Mouse (Mus musculus) liver, embryonic 12.5 days (tissue): ENCODE results near the gene Tor1aip1. TPM values are rescaled to one million over a fixed set of nuclear protein-coding genes. Genes with fewer than 3 reads are reported as not detected.

Experiments
- ATAC-seq: fragments of 200-750 bp; cut with Nextera tagmentation; 2 replicates; pipeline ENCODE4 v1.8.0; 2017; ENCODE audit warnings: moderate number of reproducible peaks, mild to moderate bottlenecking, moderate library complexity
- H3K27ac ChIP-seq: fragments of 300-500 bp; sonication (generic); 2 replicates; pipeline ENCODE4 v1.5.1; 2016; ENCODE audit warnings: mild to moderate bottlenecking
- H3K27me3 ChIP-seq: fragments of 300-500 bp; sonication (generic); replicated peaks from 2 replicates; pipeline ENCODE4 v1.6.1; 2016; ENCODE audit warnings: mild to moderate bottlenecking, moderate library complexity
- H3K36me3 ChIP-seq: fragments of 300-500 bp; sonication (generic); 2 replicates; pipeline ENCODE4 v1.6.1; 2016; ENCODE audit warnings: mild to moderate bottlenecking, moderate library complexity
- H3K4me1 ChIP-seq: fragments of 300-500 bp; sonication (generic); 2 replicates; pipeline ENCODE4 v1.6.1; 2016
- H3K4me2 ChIP-seq: fragments of 300-500 bp; sonication (generic); 2 replicates; pipeline ENCODE4 v1.6.1; 2016; ENCODE audit warnings: mild to moderate bottlenecking, moderate library complexity
- H3K4me3 ChIP-seq: fragments of 300-500 bp; sonication (generic); 2 replicates; pipeline ENCODE4 v1.5.1; 2016; ENCODE audit warnings: mild to moderate bottlenecking, moderate library complexity
- H3K9ac ChIP-seq: fragments of 300-500 bp; sonication (generic); 2 replicates; pipeline ENCODE4 v1.6.1; 2016; ENCODE audit warnings: mild to moderate bottlenecking, moderate library complexity
- H3K9me3 ChIP-seq: fragments of 300-500 bp; sonication (generic); replicated peaks from 2 replicates; pipeline ENCODE4 v1.6.1; 2016; ENCODE audit warnings: mild to moderate bottlenecking, moderate library complexity
- WGBS: fragments of 180-500 bp; shearing (Covaris S2); methylation state at CpG from one replicate; pipeline ENCODE4 v1.1.7; 2016; ENCODE audit not compliant: insufficient replicate concordance; 5-methylcytosine and 5-hydroxymethylcytosine counted together
- polyA plus RNA-seq: library from polyadenylated mRNA; unstranded; fragments of >200 nt; fragmentation: Nextera tagmentation; extraction: Ambion mirVana; gene quantifications from 2 replicates; pipeline ENCODE4 v1.2.1, GENCODE M21; 2016

Tor1aip1 gene
- polyA plus RNA-seq, 1 experiment from 2014 or later = 26.4 TPM

DNA sequence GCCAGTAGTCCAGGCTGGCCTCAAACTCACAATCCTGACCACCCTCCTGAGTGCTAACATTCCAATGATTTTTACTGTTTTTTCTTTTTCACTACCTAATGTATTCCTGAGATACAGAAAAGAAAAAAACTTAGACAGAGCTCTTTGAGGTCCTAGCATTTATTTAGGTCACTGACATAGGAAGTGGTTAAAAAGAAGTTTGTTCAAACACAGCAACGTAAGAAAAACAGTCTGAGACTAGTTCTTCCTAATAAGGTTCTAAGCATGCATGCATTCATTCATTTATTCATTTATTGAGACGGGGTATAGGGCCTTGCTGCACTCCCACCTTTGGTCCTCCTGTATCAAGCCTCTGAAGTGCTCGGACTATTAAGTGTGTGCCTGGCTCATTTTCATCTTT is 8.4 kb downstream of the Tor1aip1 start:
- no peak for ATAC-seq
- no peak overlapping the region for H3K4me3 ChIP-seq
- peaks cover 88% of the 10 kb centered on the region for H3K36me3 ChIP-seq
- no peaks in the 10 kb centered on the region; the same call in 1 of the 2 replicates for H3K4me1 ChIP-seq
- no peaks in the 10 kb centered on the region for H3K9me3 ChIP-seq
- H3K27ac ChIP-seq = no peak overlapping the region
- H3K4me2 ChIP-seq = no peak overlapping the region
- H3K9ac ChIP-seq = no peak overlapping the region
- 82% methylated on average over 3 of the region's 3 CpGs for WGBS
- no peaks in the 10 kb centered on the region for H3K27me3 ChIP-seq

DNA sequence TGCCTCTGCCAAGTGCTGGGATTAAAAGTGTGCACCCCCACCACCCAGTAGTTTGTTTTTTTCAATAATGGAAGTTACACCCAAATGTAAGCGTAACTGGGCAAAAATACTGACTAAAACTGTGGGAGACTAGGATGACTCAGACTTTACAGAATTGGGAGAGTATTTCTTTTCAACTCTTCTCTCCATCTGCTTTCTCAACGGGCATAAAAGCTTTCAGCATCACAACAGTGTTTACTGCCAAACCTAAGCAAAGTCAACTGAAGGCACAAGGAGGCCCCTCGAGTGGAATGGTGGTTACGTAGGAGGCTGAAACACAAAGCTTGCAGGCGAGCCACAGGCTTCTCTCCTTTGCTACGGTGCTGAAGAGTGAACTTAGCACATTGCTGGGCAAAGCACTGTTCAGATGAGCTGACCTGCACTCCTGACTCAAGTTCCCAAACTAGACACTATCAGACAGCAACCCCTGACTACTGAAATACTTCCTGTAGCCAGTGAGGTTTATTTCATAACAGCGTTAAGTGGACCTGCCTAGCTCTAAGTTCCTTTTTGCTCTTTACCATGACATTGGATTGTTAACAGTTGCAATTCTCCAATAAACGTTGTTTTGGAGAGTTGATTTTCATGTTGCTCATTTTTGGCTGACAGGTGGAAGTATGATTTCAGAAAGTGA is 11.3 kb downstream of the Tor1aip1 start:
- H3K27ac ChIP-seq = peak overlapping the region; percentile 36; the same call in 1 of the 2 replicates
- no peak overlapping the region for H3K9ac ChIP-seq
- 64% methylated on average over 8 of the region's 8 CpGs for WGBS
- H3K4me1 ChIP-seq = no peaks in the 10 kb centered on the region
- H3K36me3 ChIP-seq = peaks cover 84% of the 10 kb centered on the region
- no peaks in the 10 kb centered on the region for H3K27me3 ChIP-seq
- ATAC-seq = no peak
- no peaks in the 10 kb centered on the region for H3K9me3 ChIP-seq
- H3K4me2 ChIP-seq = no peak overlapping the region
- H3K4me3 ChIP-seq = no peak overlapping the region

DNA sequence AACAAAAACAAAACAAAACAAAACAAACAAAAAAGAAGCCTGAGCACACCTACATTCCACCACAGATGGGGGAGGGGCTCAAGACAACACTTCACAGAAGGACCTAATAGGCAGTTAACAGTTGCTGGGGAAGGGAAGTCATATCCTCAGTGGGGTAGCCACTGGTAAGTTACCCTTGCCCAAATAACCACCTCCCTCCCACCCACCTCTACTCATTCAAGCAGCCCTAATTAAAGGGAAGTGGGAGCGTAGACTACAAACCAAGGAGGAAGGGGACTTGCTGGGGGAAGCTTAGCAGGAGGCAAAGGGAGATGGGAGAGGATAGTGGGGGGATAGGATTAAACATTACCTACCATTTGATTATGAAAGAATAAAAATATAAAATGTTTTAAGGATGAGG is 15.9 kb downstream of the Tor1aip1 start:
- WGBS = 94% methylated on average over 1 of the region's 1 CpGs
- H3K9me3 ChIP-seq = no peaks in the 10 kb centered on the region
- H3K36me3 ChIP-seq = peaks cover 82% of the 10 kb centered on the region
- H3K27ac ChIP-seq = no peak overlapping the region
- H3K9ac ChIP-seq = no peak overlapping the region
- no peak overlapping the region for H3K4me3 ChIP-seq
- no peaks in the 10 kb centered on the region for H3K27me3 ChIP-seq
- H3K4me2 ChIP-seq = no peak overlapping the region
- ATAC-seq = no peak
- no peaks in the 10 kb centered on the region for H3K4me1 ChIP-seq

DNA sequence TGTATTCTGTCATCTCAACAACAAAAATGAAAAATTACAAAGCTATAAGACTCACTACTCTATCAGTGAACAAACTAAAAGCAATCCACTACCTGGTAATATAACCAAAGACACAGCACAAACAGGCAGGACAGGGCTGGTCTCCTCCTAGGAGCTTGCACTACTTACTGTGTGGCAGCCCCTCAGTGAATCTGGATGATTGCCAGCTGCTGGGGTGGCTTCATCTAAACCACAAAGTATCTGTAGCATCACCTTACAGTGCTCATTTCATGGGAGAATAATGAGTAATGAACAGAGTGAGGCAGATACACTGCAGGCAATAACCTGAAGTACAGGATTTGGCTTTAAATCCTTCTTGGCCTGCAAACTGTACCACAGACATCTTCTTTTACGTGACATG is 16.5 kb downstream of the Tor1aip1 start:
- no peak overlapping the region for H3K4me3 ChIP-seq
- H3K27ac ChIP-seq = no peak overlapping the region
- no peak overlapping the region for H3K9ac ChIP-seq
- WGBS = 76% methylated on average over 1 of the region's 1 CpGs
- ATAC-seq = no peak
- H3K27me3 ChIP-seq = no peaks in the 10 kb centered on the region
- no peaks in the 10 kb centered on the region for H3K4me1 ChIP-seq
- peaks cover 83% of the 10 kb centered on the region for H3K36me3 ChIP-seq
- no peaks in the 10 kb centered on the region for H3K9me3 ChIP-seq
- no peak overlapping the region for H3K4me2 ChIP-seq

DNA sequence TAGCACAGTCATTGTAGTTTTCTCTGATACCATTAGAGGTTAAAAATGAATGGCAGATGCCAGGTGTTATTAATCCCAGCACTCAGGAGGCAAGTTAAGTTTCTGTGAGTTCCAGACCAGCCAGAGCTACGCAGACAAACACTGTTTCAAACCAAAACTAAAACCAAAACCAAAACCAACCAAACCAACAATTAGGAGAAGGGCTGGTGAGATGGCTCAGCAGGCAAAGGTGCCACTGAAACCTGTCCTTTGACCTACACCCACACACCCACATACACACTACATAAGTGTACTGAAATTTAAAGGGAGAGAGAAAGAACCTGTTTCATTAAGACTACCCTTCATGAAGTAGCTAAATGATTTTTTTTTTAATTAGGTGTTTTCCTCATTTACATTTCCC is 27.3 kb downstream of the Tor1aip1 start:
- Histone ChIP-seq H3K27me3 (no peaks in the 10 kb centered on the region), H3K4me3 (no peak overlapping the region), H3K4me2 (no peak overlapping the region), H3K27ac (no peak overlapping the region), H3K9ac (no peak overlapping the region), H3K4me1 (no peaks in the 10 kb centered on the region), H3K36me3 (peaks cover 80% of the 10 kb centered on the region), H3K9me3 (no peaks in the 10 kb centered on the region)
- 94% methylated on average over 1 of the region's 1 CpGs for WGBS
- ATAC-seq = no peak

DNA sequence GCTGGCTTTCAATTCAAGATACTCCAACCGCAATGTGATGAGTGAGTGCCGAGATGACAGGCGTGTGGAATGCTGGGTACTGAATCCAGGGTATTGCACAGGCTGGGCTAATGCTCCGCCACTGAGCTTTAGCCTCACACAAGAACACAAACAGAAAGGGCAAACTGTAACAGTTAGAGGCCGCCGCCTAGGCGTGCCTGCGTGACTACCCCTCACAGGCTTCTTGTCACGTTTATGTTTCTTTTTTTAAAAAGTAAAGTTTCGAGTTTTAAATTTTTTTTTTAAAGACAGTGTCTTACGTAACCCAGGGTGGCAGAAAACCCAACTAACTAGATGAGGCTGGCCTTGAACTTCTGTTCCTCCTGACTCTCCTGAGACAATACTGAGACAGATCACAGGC is 30.4 kb downstream of the Tor1aip1 start:
- Histone ChIP-seq H3K4me1 (no peaks in the 10 kb centered on the region), H3K9ac (no peak overlapping the region), H3K27me3 (no peaks in the 10 kb centered on the region), H3K36me3 (peaks cover 58% of the 10 kb centered on the region), H3K27ac (no peak overlapping the region), H3K9me3 (no peaks in the 10 kb centered on the region), H3K4me3 (no peak overlapping the region), H3K4me2 (no peak overlapping the region)
- no peak for ATAC-seq
- 87% methylated on average over 11 of the region's 11 CpGs for whole genome bisulfite sequencing

DNA sequence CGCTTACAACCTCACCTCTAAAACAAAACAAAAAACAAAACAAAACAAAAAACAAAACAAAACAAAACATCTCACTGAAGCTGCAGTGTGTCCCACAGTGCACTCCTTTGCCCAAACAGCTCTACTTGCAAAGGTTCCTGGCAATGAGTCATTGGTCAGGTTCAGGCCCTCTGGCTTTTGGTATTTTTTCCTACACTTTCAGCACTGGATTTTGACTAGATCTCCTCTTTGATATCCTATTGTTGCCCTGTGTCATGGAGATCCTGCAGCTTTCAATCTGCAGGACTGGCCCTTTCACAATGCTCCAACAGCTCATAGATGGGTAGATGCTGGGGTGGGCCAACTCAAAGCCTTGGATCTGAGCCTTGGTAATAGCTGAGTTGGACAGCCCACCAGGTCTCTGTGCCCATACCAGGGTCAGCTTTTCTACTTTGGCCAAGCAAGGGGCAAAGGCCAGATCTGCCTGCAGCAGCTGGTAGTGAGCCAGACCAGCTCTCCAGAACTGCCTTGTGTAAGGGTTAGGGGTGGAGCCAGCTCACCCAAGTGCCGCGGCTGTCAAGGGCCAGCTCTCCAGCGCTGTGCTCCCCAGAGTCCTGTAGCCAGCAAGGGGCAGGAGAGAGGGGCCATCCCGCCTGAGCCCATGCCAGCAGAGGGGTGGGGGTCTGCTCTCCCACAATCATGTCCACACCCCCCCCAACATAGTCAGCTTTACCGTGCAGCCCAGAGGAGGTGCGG is 32.9 kb downstream of the Tor1aip1 start:
- Histone ChIP-seq H3K4me3 (no peak overlapping the region), H3K27ac (no peak overlapping the region), H3K9me3 (no peaks in the 10 kb centered on the region), H3K4me2 (no peak overlapping the region), H3K27me3 (no peaks in the 10 kb centered on the region), H3K9ac (no peak overlapping the region), H3K4me1 (no peaks in the 10 kb centered on the region), H3K36me3 (peaks cover 37% of the 10 kb centered on the region)
- ATAC-seq = no peak
- WGBS = 84% methylated on average over 7 of the region's 7 CpGs

DNA sequence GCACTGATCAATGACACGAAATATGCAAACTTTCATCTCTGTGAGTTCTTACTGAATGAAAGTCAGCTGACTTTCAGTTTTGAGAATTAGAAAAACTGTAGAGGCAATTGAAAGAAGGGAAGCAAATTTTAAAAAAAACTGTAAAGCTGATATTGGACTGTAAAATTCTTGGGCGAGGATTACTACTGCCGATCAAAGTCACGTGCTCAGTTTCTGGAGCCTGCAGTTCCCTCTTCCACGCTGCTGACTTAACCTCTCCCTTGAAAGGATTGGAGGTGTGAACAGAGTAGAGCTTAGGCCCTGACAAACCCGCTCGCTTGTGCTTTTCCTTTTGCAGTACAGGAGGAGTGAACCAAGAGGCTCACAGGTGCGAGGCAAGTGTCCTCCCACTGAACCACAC is 33.9 kb downstream of the Tor1aip1 start:
- Histone ChIP-seq H3K4me2 (no peak overlapping the region), H3K27ac (no peak overlapping the region), H3K9ac (no peak overlapping the region), H3K9me3 (no peaks in the 10 kb centered on the region), H3K27me3 (no peaks in the 10 kb centered on the region), H3K4me3 (no peak overlapping the region), H3K4me1 (no peaks in the 10 kb centered on the region), H3K36me3 (peaks cover 29% of the 10 kb centered on the region)
- WGBS = 76% methylated on average over 8 of the region's 8 CpGs
- ATAC-seq = no peak

DNA sequence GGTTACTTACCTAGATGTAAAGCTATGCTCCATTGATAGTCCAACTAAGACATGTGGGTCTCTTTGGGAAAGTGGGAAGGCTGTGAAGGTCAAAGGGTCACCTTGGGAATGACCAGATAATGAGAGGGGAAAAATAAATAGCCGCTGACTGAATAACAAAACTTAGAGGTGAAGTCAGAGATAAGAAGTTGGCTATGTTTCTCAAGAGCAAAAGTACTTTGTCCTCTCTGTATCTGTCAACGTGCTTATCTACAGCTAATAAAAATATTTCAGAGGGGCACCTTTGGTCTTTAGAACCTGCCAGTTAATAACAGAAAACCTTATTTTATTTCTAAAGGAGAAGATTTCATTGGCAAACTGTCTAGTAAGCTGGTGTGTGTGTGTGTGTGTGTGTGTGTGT is 40.7 kb downstream of the Tor1aip1 start:
- ATAC-seq = no peak
- Histone ChIP-seq H3K4me3 (no peak overlapping the region), H3K36me3 (no peaks in the 10 kb centered on the region), H3K27ac (no peak overlapping the region), H3K9ac (no peak overlapping the region), H3K9me3 (no peaks in the 10 kb centered on the region), H3K4me1 (no peaks in the 10 kb centered on the region), H3K4me2 (no peak overlapping the region), H3K27me3 (no peaks in the 10 kb centered on the region)
- 43% methylated on average over 2 of the region's 2 CpGs for WGBS

DNA sequence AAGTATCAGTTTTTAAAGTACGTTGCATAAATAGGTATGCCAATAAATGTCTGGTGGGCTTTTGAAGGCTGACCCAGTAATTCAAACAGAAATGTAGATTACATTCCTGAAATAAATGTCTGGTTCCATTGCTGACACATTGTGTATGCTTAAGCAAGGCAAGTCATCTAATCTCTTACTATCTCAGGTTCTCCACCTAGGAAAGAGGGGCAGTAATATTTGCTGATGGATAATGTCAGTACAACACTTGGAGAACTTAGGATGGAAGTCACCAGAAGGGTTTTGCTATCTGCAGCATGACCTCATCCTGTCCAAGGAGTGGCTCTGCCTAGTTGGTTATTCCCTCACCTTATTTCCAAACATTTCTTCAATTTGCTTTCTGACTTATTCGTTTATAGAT is 41.8 kb downstream of the Tor1aip1 start:
- Histone ChIP-seq H3K9ac (no peak overlapping the region), H3K4me2 (no peak overlapping the region), H3K4me3 (no peak overlapping the region), H3K27me3 (no peaks in the 10 kb centered on the region), H3K36me3 (no peaks in the 10 kb centered on the region), H3K4me1 (no peaks in the 10 kb centered on the region), H3K9me3 (no peaks in the 10 kb centered on the region), H3K27ac (no peak overlapping the region)
- ATAC-seq = no peak
- WGBS = 55% methylated on average over 2 of the region's 2 CpGs

DNA sequence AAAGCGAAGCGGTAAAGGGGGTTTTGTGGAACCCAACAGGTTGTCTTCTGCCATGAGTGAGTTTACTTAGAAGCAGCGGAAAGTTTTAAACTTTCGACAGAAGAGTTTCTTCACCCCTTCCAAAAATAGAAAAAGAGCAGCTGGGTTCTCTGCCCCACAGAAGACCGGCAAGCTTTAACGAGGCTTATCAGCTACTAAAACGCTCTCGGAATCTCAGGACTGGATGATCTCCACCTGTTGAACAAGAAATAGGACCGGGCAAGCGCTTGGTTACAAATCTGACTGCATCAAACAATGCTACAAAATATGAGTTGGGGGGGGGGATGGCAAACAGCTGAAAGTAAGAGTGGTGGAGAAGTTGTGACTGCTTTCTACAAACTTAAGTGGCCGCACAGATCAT is 45.9 kb downstream of the Tor1aip1 start:
- WGBS = 69% methylated on average over 11 of the region's 11 CpGs
- ATAC-seq = no peak
- H3K4me2 ChIP-seq = no peak overlapping the region
- no peak overlapping the region for H3K4me3 ChIP-seq
- no peaks in the 10 kb centered on the region for H3K36me3 ChIP-seq
- no peak overlapping the region for H3K27ac ChIP-seq
- no peaks in the 10 kb centered on the region for H3K27me3 ChIP-seq
- no peaks in the 10 kb centered on the region for H3K9me3 ChIP-seq
- no peak overlapping the region for H3K9ac ChIP-seq
- no peaks in the 10 kb centered on the region for H3K4me1 ChIP-seq

DNA sequence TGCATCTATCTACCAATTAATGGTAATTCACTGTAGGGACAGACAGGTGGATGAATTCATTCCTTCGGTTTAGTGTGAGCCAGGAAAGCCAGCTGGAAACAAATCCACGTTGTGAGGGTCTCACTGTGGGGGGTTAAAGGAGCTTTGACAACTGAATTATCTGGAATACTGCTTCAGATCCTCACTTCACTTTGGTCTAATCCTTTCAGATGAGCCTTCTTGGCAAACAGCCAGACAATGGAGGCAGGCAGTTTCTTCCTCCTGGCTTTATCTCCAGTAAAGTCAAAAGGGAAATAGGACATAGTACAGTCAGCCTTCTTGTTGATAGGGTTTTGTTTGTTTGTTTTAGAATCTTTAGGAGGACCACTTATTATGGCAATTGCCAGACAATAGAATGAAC is 46.9 kb downstream of the Tor1aip1 start:
- H3K36me3 ChIP-seq = no peaks in the 10 kb centered on the region
- no peaks in the 10 kb centered on the region for H3K4me1 ChIP-seq
- H3K27ac ChIP-seq = no peak overlapping the region
- no peak overlapping the region for H3K4me3 ChIP-seq
- no peak for ATAC-seq
- H3K9me3 ChIP-seq = no peaks in the 10 kb centered on the region
- no peaks in the 10 kb centered on the region for H3K27me3 ChIP-seq
- no peak overlapping the region for H3K4me2 ChIP-seq
- WGBS = 43% methylated on average over 2 of the region's 2 CpGs
- no peak overlapping the region for H3K9ac ChIP-seq
